Mouse (Mus musculus) limb, embryonic 15.5 days (tissue): ENCODE data around the gene Tas1r3. TPM values are rescaled to one million over a fixed set of nuclear protein-coding genes. Genes with fewer than 3 reads are reported as not detected.

ENCODE experiments used
- ATAC-seq: fragments of 200-750 bp; cut with Nextera tagmentation; 2 replicates; pipeline ENCODE4 v1.8.0; 2017; ENCODE audit warnings: low read depth, moderate TSS enrichment; ENCODE audit not compliant: insufficient number of reproducible peaks, low FRiP score, low TSS enrichment
- H3K27ac ChIP-seq: fragments of 300-500 bp; sonication (generic); 2 replicates; pipeline ENCODE4 v1.5.1; 2015; ENCODE audit warnings: moderate library complexity, mild to moderate bottlenecking, inconsistent platforms
- H3K27me3 ChIP-seq: fragments of 300-500 bp; sonication (generic); 2 replicates; pipeline ENCODE4 v1.6.1; 2015; ENCODE audit warnings: inconsistent platforms
- H3K36me3 ChIP-seq: fragments of 300-500 bp; sonication (generic); 2 replicates; pipeline ENCODE4 v1.6.1; 2015; ENCODE audit warnings: inconsistent platforms
- H3K4me1 ChIP-seq: fragments of 300-500 bp; sonication (generic); 2 replicates; pipeline ENCODE4 v1.6.1; 2015; ENCODE audit warnings: inconsistent platforms
- H3K4me2 ChIP-seq: fragments of 300-500 bp; sonication (generic); 2 replicates; pipeline ENCODE4 v1.6.1; 2015; ENCODE audit warnings: mild to moderate bottlenecking, inconsistent platforms
- H3K4me3 ChIP-seq: fragments of 300-500 bp; sonication (generic); 2 replicates; pipeline ENCODE4 v1.5.1; 2015; ENCODE audit warnings: mild to moderate bottlenecking, inconsistent platforms
- H3K9ac ChIP-seq: fragments of 300-500 bp; sonication (generic); 2 replicates; pipeline ENCODE4 v1.6.1; 2015; ENCODE audit warnings: inconsistent platforms
- H3K9me3 ChIP-seq: fragments of 300-500 bp; sonication (generic); 2 replicates; pipeline ENCODE4 v1.6.1; 2016; ENCODE audit warnings: inconsistent platforms
- WGBS: fragments of 180-500 bp; shearing (Covaris S2); methylation state at CpG from one replicate; pipeline ENCODE4 v1.1.7; 2015; 5-methylcytosine and 5-hydroxymethylcytosine counted together
- polyA plus RNA-seq: library from polyadenylated mRNA; unstranded; fragments of >200 nt; fragmentation: Nextera tagmentation; extraction: Ambion mirVana; gene quantifications from 2 replicates; pipeline ENCODE4 v1.2.1, GENCODE M21; 2015

Gene Tas1r3
- polyA plus RNA-seq, 1 experiment from 2014 or later = 0.32 TPM

DNA sequence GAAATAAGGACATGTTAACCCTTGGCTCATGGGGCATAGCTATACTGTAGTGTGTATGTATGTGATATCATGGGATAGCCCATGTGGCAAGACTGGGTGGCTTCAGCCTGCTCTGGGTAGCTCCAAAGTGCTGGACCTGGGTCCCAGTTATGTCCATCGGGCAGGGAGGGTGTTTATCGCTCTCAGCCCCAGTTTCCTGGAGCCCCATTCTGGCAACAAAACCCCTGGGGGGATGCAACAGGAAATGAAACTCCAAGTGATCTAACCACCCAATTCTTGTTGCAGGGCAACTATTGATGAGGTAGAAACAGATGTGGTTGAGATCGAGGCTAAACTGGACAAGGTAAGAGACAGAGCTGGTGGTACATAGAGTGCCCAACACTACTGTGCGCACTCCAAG is 32.7 kb upstream of the Tas1r3 start:
- H3K4me2 ChIP-seq = no peak overlapping the region
- no peak overlapping the region for H3K27ac ChIP-seq
- H3K4me3 ChIP-seq = no peak overlapping the region
- no peak overlapping the region for H3K9ac ChIP-seq
- WGBS = 88% methylated on average over 4 of the region's 4 CpGs
- H3K9me3 ChIP-seq = no peaks in the 10 kb centered on the region
- H3K36me3 ChIP-seq = peaks cover 42% of the 10 kb centered on the region
- no peaks in the 10 kb centered on the region for H3K27me3 ChIP-seq
- no peak for ATAC-seq
- H3K4me1 ChIP-seq = peaks cover 36% of the 10 kb centered on the region

DNA sequence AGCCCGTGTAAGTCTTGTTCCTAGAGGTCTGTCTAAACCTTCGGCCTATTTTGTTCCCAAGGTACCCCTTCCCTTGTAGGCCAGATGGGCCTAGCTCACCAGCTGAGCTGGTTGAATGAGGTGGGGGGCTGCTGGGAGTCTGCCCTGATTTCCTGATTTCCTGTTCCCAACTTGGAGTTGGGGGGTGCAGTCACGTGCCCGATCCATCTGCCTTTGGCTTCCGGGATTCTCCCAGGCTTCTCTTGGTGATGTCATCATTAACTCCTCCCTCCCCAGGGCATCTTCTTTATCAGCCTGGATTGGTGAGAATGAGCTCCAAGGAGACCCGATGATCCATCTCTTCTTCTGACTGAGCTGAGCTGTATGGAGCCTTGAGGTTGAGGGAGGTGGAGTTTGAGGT is 32.1 kb upstream of the Tas1r3 start:
- Histone ChIP-seq H3K4me2 (peak overlapping the region; percentile 85; the same call in 1 of the 2 replicates), H3K27me3 (no peaks in the 10 kb centered on the region), H3K4me1 (peaks cover 42% of the 10 kb centered on the region), H3K9me3 (no peaks in the 10 kb centered on the region), H3K27ac (peak overlapping the region; percentile 17), H3K9ac (no peak overlapping the region), H3K4me3 (no peak overlapping the region), H3K36me3 (peaks cover 36% of the 10 kb centered on the region)
- 38% methylated on average over 6 of the region's 6 CpGs for WGBS
- ATAC-seq = no peak

DNA sequence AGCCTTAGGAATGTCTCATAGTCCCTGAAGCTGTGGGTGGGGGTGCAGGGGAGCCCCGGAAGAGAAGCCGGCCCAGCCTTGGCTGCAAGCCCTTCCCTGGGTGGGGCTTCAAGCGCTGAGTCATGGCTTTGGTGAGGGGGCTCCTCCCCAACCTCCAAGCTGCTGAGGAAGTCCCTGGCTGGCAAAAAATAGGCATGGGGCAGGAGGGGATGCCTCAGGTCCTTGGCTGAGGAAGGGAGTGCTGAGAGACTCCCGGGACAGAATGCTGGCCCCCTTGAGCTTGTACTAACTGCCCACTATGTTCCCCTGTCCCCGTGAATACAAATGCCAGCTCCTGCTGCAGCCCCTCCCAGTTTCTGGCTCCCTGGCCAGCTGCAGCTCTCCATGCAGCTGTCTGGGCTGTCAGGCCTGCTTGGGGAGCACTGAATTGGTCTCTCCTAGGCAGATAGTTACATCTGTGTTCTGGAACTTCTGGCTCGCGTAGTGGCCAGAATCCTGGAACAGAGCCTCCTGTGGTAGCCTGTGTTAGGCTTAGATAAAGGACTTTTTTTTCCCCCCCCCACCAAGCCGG is 31.2 kb upstream of the Tas1r3 start:
- H3K4me2 ChIP-seq = peak overlapping the region; percentile 85
- ATAC-seq = no peak
- no peak overlapping the region for H3K9ac ChIP-seq
- peaks cover 33% of the 10 kb centered on the region for H3K36me3 ChIP-seq
- H3K27ac ChIP-seq = peak overlapping the region; percentile 17
- WGBS = 19% methylated on average over 8 of the region's 8 CpGs
- no peaks in the 10 kb centered on the region for H3K27me3 ChIP-seq
- H3K9me3 ChIP-seq = no peaks in the 10 kb centered on the region
- H3K4me1 ChIP-seq = peaks cover 46% of the 10 kb centered on the region
- H3K4me3 ChIP-seq = peak overlapping the region; percentile 92

DNA sequence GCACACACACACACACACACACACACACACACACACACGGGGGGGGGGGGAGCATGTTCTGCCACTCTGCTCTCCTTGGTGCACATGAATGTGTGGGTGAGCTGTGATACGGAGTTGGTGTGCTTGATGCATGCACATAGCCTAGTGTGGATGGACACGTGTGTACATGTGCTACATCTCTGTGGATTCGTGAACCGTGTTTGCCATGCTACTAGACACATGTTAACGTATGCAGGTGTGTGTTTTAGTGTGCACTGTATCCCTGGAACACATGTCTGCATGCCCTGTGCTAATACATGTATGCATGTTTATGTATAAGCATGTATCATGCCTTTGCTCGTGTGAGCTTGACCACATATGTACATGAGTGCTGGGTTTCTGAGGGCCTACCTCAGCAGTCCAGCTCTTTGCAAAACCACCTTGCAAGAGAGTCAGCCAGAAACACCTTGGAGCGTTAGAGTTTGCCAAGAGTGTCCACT is 30.1 kb upstream of the Tas1r3 start:
- peaks cover 33% of the 10 kb centered on the region for H3K36me3 ChIP-seq
- H3K4me3 ChIP-seq = peak overlapping the region; percentile 92
- H3K4me2 ChIP-seq = peak overlapping the region; percentile 85
- ATAC-seq = no peak
- H3K27me3 ChIP-seq = no peaks in the 10 kb centered on the region
- 0 out of 2 replicates have a peak overlapping the region, but pooled peaks have one; percentile 20 for H3K9ac ChIP-seq
- WGBS = 65% methylated on average over 8 of the region's 8 CpGs
- no peaks in the 10 kb centered on the region for H3K9me3 ChIP-seq
- H3K27ac ChIP-seq = no peak overlapping the region
- peaks cover 47% of the 10 kb centered on the region for H3K4me1 ChIP-seq

DNA sequence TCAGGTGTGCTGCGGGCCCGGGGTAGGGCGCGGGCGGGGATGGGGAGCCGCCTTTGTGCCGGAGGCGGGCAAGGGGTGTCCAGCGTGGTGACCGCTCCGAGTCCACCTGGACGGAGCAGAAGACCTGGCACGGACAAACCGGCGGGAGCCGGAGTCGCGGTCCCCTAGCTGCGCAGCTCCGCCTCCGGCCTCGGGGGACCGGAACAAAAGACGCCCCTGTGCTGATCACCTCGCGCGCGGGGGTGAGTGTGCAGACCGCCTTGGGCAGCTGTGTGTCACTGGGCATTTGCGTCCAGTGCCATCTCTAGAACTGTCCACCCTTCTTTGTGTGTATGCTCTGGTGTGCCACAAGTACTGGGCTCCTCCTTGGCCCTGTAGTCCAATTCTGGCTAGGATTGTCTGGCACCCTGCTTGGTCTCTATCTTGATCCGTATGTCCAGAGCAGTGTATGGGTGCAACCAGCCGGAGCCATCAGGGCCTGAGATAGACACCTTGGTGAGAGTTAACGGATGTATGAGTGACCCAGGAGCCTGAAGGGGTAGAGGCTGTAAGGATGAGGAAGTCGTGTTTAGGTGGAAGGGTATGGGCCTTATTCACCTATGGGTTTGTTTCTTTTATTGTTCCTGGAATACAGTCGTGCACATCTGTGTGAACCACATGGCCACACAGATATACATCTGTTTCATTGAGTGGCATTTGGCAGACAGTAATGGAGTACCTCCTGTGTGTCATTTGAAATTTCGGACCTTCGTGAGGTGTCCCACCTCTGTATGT is 29.5 kb upstream of the Tas1r3 start:
- peaks cover 47% of the 10 kb centered on the region for H3K4me1 ChIP-seq
- peaks cover 36% of the 10 kb centered on the region for H3K36me3 ChIP-seq
- no peaks in the 10 kb centered on the region for H3K9me3 ChIP-seq
- peak overlapping the region; percentile 87 for H3K9ac ChIP-seq
- H3K27ac ChIP-seq = peak overlapping the region; percentile 98
- no peak for ATAC-seq
- 3% methylated on average over 37 of the region's 37 CpGs for WGBS
- peak overlapping the region; percentile 92 for H3K4me3 ChIP-seq
- no peaks in the 10 kb centered on the region for H3K27me3 ChIP-seq
- peak overlapping the region; percentile 85 for H3K4me2 ChIP-seq

DNA sequence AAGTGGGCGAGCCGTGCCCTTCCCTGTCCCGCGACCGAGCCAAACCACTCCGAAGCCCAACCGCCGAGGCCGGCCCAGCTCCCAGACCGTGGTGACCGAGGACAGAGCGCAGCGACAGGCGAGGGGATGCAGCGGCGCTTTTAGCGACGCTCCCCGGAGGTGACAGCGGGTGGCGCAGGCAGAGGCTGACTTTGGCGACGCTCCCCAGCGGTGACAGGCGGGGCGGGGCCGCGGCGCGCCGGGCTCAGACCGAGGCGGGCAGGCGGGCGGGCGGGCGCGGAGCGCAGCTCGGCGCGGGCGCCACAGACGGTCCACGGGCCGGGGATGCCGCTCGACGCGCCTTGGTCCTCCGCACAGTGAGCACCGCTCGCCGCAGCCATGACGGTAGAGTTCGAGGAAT is 28.9 kb upstream of the Tas1r3 start:
- Histone ChIP-seq H3K9ac (peak overlapping the region; percentile 87), H3K36me3 (peaks cover 40% of the 10 kb centered on the region), H3K4me3 (peak overlapping the region; percentile 92), H3K9me3 (no peaks in the 10 kb centered on the region), H3K4me1 (peaks cover 47% of the 10 kb centered on the region), H3K27ac (peak overlapping the region; percentile 98), H3K27me3 (no peaks in the 10 kb centered on the region), H3K4me2 (peak overlapping the region; percentile 85)
- WGBS = under 1% methylated on average over 54 of the region's 56 CpGs
- ATAC-seq = peak; percentile 82

DNA sequence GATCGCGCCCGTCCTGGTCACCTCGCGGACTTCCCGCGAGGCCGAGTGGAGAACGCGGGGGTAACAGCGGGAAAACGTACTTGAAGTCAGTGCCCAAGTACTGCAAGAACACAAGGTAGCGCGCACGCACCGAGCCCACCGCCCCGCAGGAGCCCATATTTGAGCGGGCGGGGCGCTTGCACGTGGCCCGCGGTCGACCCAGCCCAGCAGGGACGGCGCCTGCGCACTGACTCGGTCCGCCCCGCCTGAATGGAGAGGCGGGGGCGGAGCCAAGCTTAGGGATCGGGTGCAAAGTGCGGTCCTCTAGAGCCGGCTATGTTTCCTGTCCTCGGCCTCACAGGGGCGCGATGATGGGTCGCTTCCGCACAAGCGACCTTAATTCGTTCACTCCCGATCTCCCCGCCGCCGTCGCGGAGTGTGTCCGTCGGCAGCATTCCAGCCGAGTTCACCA is 28.4 kb upstream of the Tas1r3 start, which contains the start of the genes Pusl1 and Acap3:
Gene Pusl1, minus strand, starts transcription at position 231 of the 451 bp plus-strand sequence.
Gene Acap3, plus strand, starts transcription at position 272 of the 451 bp plus-strand sequence.
- H3K4me2 ChIP-seq = peak within 1 kb of the TSS; percentile 85
- peaks cover 47% of the 10 kb centered on the region for H3K4me1 ChIP-seq
- WGBS = under 1% methylated on average over 52 of the region's 52 CpGs
- peak within 1 kb of the TSS; percentile 98 for H3K27ac ChIP-seq
- H3K9me3 ChIP-seq = no peaks in the 10 kb centered on the region
- no peaks in the 10 kb centered on the region for H3K27me3 ChIP-seq
- ATAC-seq = peak; percentile 86
- peak within 1 kb of the TSS; percentile 87 for H3K9ac ChIP-seq
- H3K4me3 ChIP-seq = peak within 1 kb of the TSS; percentile 92
- H3K36me3 ChIP-seq = peaks cover 40% of the 10 kb centered on the region

DNA sequence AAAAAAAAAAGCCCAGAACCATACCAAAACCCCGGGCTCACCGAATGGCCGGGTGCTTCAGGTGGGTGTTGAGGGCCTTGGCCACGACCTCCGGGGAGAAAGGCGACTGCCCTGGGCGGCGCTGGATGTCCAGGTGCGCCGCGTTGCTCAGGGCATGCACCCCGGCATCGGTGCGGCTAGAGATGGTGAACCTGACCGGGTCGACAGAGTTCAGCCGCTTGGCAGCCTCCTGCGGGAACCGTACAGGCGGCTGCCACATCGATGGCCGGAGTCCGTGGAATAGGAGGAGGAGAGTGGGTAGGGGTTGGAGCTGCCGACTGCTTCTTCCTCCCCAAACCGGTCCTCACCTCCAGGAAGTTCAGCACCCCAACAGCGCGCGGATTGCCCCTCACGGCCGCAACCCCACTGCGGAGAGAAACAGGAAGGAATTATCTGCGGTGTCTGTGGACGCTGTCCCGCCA is 27.9 kb upstream of the Tas1r3 start:
- Histone ChIP-seq H3K36me3 (peaks cover 41% of the 10 kb centered on the region), H3K9ac (peak overlapping the region; percentile 87), H3K4me2 (peak overlapping the region; percentile 85), H3K4me3 (peak overlapping the region; percentile 92), H3K27ac (0 out of 2 replicates have a peak overlapping the region, but pooled peaks have one; percentile 98), H3K9me3 (no peaks in the 10 kb centered on the region), H3K4me1 (peaks cover 47% of the 10 kb centered on the region), H3K27me3 (no peaks in the 10 kb centered on the region)
- 0% methylated on average over 34 of the region's 34 CpGs for WGBS
- no peak for ATAC-seq

DNA sequence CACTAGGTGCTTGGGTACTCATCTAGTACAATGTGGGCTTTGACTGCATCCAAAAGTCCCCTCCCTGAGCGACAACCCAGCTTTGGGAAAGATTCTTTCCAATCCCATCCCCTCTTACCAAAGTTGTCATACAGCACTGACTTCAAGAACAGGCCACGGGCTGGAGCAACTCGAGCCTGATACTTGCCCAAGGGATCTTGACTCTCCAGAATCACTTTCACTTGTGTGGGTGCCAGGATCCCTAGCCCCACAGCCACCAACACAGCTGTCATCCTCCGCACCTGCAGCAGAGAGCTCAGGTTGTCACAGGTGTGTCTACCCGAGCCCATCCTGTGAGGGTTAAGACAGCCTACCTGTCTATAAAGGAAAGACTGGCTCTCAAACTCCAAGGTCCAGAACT is 26.2 kb upstream of the Tas1r3 start:
- H3K9ac ChIP-seq = no peak overlapping the region
- 79% methylated on average over 5 of the region's 5 CpGs for WGBS
- no peak overlapping the region for H3K4me3 ChIP-seq
- no peak overlapping the region for H3K4me2 ChIP-seq
- peaks cover 32% of the 10 kb centered on the region for H3K4me1 ChIP-seq
- ATAC-seq = no peak
- H3K9me3 ChIP-seq = no peaks in the 10 kb centered on the region
- H3K27ac ChIP-seq = no peak overlapping the region
- peaks cover 52% of the 10 kb centered on the region for H3K36me3 ChIP-seq
- no peaks in the 10 kb centered on the region for H3K27me3 ChIP-seq

DNA sequence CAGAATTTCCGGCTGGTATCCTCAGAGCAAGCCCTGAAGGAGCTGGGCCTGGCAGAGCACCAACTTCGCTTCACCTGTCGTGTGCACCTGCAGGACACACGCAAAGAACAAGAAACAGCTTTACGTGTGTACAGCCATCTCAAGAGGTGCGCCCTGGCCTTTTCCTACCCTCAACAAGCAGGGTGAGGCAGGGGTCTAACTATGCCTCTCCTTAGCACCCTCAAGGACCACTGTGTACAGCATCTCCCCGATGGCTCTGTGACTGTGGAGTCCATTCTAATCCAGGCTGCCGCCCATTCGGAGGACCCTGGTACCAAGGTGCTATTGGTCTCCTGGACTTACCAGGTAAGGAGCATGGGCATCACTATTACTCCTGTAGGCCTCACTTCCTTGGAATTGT is 25.0 kb upstream of the Tas1r3 start:
- Histone ChIP-seq H3K36me3 (peaks cover 63% of the 10 kb centered on the region), H3K9ac (no peak overlapping the region), H3K4me2 (no peak overlapping the region), H3K27me3 (no peaks in the 10 kb centered on the region), H3K27ac (no peak overlapping the region), H3K4me1 (peaks cover 20% of the 10 kb centered on the region), H3K4me3 (no peak overlapping the region), H3K9me3 (no peaks in the 10 kb centered on the region)
- WGBS = 89% methylated on average over 9 of the region's 9 CpGs
- ATAC-seq = no peak

DNA sequence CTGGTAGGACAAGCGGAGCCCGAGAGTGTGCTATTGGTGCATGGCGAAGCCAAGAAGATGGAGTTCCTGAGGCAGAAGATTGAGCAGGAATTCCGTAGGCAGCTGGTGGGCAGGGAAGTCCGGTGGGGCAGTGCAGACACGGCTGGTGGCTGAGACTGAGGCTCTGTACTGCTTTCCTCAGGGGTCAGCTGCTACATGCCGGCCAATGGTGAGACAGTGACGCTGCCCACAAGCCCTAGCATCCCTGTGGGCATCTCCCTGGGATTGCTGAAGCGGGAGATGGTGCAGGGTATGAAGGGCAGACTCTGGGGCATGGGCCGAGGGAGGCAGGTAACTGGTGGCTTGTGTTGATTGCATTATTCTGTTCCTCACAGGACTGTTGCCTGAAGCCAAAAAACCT is 24.5 kb upstream of the Tas1r3 start:
- no peak for ATAC-seq
- WGBS = 88% methylated on average over 10 of the region's 10 CpGs
- Histone ChIP-seq H3K9ac (no peak overlapping the region), H3K27me3 (no peaks in the 10 kb centered on the region), H3K4me1 (peaks cover 15% of the 10 kb centered on the region), H3K36me3 (peaks cover 63% of the 10 kb centered on the region), H3K9me3 (no peaks in the 10 kb centered on the region), H3K4me2 (no peak overlapping the region), H3K4me3 (no peak overlapping the region), H3K27ac (no peak overlapping the region)

DNA sequence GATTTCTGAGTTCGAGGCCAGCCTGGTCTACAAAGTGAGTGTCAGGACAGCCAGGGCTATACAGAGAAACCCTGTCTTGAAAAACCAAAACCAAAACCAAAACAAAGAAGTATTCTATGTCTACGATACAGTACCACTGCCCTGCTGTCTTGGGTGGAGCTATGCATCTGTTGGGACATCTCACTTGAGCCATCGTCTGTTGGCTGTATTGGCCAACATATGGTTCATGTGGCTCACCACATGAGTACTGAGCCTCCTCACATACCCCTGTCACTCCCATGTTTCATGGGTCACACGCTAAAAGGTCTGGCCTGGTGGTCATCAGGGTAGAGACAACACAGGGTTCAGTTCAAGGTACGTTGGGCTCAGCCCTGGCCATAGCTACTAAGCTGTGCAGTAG is 23.2 kb upstream of the Tas1r3 start:
- H3K27ac ChIP-seq = no peak overlapping the region
- H3K4me2 ChIP-seq = no peak overlapping the region
- peaks cover 13% of the 10 kb centered on the region for H3K4me1 ChIP-seq
- H3K36me3 ChIP-seq = peaks cover 63% of the 10 kb centered on the region
- no peak for ATAC-seq
- WGBS = 91% methylated on average over 5 of the region's 5 CpGs
- H3K4me3 ChIP-seq = no peak overlapping the region
- no peak overlapping the region for H3K9ac ChIP-seq
- H3K27me3 ChIP-seq = no peaks in the 10 kb centered on the region
- H3K9me3 ChIP-seq = no peaks in the 10 kb centered on the region
